Mouse (Mus musculus): ENCODE measurements at regions not wholly inside any gene's neighbourhood (a gene's known extent, or its start where the extent isn't known, plus 50 kb on each side); places are given as distances from the start of the nearest gene placed in this dataset.

DNA sequence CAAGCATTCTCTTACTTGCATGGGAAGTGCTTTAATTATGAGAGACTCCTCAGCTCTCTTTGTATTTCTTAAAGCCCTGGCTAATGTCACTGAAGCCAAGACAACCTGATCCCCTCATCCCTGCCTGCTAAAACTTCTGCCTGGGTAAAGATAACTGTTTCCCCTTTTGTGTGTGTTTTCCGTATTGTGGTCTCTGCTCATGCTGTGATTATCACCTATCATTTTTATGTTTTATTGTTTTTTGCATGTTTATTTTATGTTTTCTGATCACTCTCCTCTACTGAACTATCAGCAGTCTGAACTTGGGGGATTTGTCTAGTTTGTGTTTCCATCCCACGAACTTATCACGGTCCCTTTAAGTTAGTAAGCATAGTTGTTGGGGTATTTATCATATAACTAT lies 100.1 kb upstream of the Prdm1 start:
- TF ChIP-seq POLR2A (IDR thresholded peaks at IDR 0.05; ENCODE audit: insufficient read depth, low read depth, low read length), result no peak
- TF ChIP-seq CTCF (IDR thresholded peaks at IDR 0.05; ENCODE audit: insufficient read depth, low read depth, low read length), result no peak
